Mouse (Mus musculus) myocyte (in vitro differentiated cells): ENCODE measurements at regions not wholly inside any gene's neighbourhood (a gene's known extent, or its start where the extent isn't known, plus 50 kb on each side); places are given as distances from the start of the nearest gene placed in this dataset.

Source experiments
- E2F4 ChIP-seq: IDR thresholded peaks from one replicate; pipeline ENCODE4 v1.6.1; 2011; ENCODE audit warnings: mild to moderate bottlenecking, control low read depth, moderate library complexity; ENCODE audit not compliant: insufficient read depth
- MAX ChIP-seq: IDR thresholded peaks from one replicate; pipeline ENCODE4 v1.6.1; 2011; ENCODE audit warnings: low read depth, mild to moderate bottlenecking, control low read depth
- POLR2A ChIP-seq: IDR thresholded peaks from one replicate; pipeline ENCODE4 v1.6.1; 2011; ENCODE audit warnings: low read depth, mild to moderate bottlenecking, control low read depth, moderate library complexity; ENCODE audit not compliant: insufficient read length

DNA sequence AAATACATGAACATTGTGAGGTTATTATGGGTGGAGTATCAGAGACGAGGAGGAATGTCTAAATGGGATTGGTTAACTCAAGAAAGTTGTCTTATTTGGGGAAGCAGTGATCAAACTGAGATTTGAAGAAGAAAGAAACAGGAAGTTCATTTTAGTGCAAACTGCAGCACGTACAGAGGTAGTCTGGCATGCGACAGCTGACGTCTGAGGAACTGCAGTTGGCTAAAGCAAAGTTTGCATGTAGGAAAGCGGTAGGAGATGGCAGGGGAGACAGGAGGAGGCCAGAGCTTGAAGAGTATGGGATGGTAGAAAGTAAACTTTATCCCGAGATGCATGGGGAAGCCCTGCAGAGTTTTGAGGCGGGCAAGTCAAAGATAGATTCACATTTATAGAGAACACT lies 66.5 kb upstream of the Xpr1 start:
- TF ChIP-seq E2F4 = no peak
- TF ChIP-seq MAX = no peak
- TF ChIP-seq POLR2A = no peak
